Mouse (Mus musculus) hindbrain, embryonic 10.5 days (tissue): Measurements from ENCODE around the gene Pom121l2. TPM values are rescaled to one million over a fixed set of nuclear protein-coding genes. Genes with fewer than 3 reads are reported as not detected.

Experiments used
- DNase-seq: peaks from one replicate; pipeline ENCODE4 v3.0.0-alpha.2; 2017; ENCODE audit warnings: low spot score
- H3K27ac ChIP-seq: fragments of 300-500 bp; sonication (generic); 2 replicates; pipeline ENCODE4 v1.5.1; 2016; ENCODE audit warnings: mild to moderate bottlenecking, moderate library complexity
- H3K27me3 ChIP-seq: fragments of 300-500 bp; sonication (generic); 2 replicates; pipeline ENCODE4 v1.6.1; 2016; ENCODE audit warnings: mild to moderate bottlenecking; ENCODE audit not compliant: poor library complexity, insufficient read depth, severe bottlenecking
- H3K36me3 ChIP-seq: fragments of 300-500 bp; sonication (generic); 2 replicates; pipeline ENCODE4 v1.6.1; 2016; ENCODE audit warnings: mild to moderate bottlenecking, moderate library complexity
- H3K4me1 ChIP-seq: fragments of 300-500 bp; sonication (generic); replicated peaks from 2 replicates; pipeline ENCODE4 v1.6.1; 2016; ENCODE audit warnings: mild to moderate bottlenecking
- H3K4me3 ChIP-seq: fragments of 300-500 bp; sonication (generic); 2 replicates; pipeline ENCODE4 v1.5.1; 2016; ENCODE audit warnings: mild to moderate bottlenecking, moderate library complexity
- H3K9me3 ChIP-seq: fragments of 300-500 bp; sonication (generic); 2 replicates; pipeline ENCODE4 v1.6.1; 2016; ENCODE audit warnings: mild to moderate bottlenecking, moderate library complexity
- WGBS: fragments of 180-500 bp; shearing (Covaris S2); methylation state at CpG from one replicate; pipeline ENCODE4 v1.1.7; 2016; 5-methylcytosine and 5-hydroxymethylcytosine counted together
- polyA plus RNA-seq: library from polyadenylated mRNA; unstranded; fragments of >200 nt; fragmentation: Nextera tagmentation; extraction: Ambion mirVana; gene quantifications from 2 replicates; pipeline ENCODE4 v1.2.1, GENCODE M21; 2016

The Pom121l2 gene
- polyA plus RNA-seq, 1 experiment from 2014 or later, result not detected

DNA sequence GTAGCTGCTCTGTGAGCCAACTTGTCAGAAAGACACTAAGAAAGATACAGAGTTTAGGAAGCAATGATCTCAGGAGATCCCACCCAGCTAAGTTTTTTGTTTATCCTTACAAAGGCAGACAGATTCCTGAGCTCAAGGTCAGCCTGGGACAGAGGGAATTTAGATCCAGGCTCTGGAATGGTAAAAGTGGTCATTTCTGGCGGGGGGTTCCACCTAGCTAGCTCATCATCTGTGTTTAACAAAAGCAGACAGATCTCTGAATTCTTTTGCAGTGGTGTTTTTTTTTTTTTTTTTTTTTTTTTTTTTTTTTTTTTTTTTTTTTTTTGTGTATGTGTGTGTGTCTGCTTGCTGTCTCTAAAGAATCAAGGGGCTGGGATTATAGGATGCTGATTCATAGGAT is 11.7 kb upstream of the Pom121l2 start:
- H3K27ac ChIP-seq, result no peak overlapping the region
- WGBS, result 46% methylated on average over 1 of the region's 1 CpGs
- H3K4me3 ChIP-seq, result no peak overlapping the region
- H3K27me3 ChIP-seq, result no peaks in the 10 kb centered on the region
- H3K4me1 ChIP-seq, result no peaks in the 10 kb centered on the region
- no peak for DNase-seq
- peaks cover 3% of the 10 kb centered on the region; the same call in 1 of the 2 replicates for H3K36me3 ChIP-seq
- no peaks in the 10 kb centered on the region for H3K9me3 ChIP-seq

DNA sequence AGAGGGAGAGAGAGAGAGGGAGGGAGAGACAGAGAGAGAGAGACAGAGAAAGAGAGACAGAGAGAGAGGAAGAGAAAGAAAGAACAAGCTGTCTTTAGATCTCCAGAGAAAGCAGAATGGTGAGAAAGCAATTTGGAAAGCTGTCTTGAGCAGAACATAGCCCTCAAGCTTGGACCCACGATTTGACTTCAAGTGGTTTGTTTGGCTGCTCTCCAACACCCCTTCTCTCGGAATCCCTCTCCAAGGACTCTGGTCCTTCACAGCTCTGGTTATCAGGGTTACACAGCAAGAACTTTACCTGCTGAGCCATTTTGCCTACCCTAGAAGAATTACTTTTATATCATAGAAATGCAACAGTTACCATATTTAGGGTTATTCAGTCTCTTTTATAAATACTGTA is 11.2 kb upstream of the Pom121l2 start:
- no peak for DNase-seq
- Histone ChIP-seq H3K9me3 (no peaks in the 10 kb centered on the region), H3K36me3 (no peaks in the 10 kb centered on the region), H3K4me1 (no peaks in the 10 kb centered on the region), H3K27ac (no peak overlapping the region), H3K27me3 (no peaks in the 10 kb centered on the region), H3K4me3 (no peak overlapping the region)
- WGBS, result 52% methylated on average over 2 of the region's 2 CpGs

- Histone ChIP-seq H3K4me1 (no peaks in the 10 kb centered on the region), H3K27ac (no peak overlapping the region), H3K9me3 (no peaks in the 10 kb centered on the region), H3K27me3 (peaks cover 4% of the 10 kb centered on the region; the same call in 1 of the 2 replicates), H3K36me3 (no peaks in the 10 kb centered on the region), H3K4me3 (no peak overlapping the region)
- WGBS, result 30% methylated on average over 3 of the region's 3 CpGs
- no peak for DNase-seq
Measured at GRCm38 (mm10) chr13:21971641-21972040, 9.4 kb upstream of the Pom121l2 start.

DNA sequence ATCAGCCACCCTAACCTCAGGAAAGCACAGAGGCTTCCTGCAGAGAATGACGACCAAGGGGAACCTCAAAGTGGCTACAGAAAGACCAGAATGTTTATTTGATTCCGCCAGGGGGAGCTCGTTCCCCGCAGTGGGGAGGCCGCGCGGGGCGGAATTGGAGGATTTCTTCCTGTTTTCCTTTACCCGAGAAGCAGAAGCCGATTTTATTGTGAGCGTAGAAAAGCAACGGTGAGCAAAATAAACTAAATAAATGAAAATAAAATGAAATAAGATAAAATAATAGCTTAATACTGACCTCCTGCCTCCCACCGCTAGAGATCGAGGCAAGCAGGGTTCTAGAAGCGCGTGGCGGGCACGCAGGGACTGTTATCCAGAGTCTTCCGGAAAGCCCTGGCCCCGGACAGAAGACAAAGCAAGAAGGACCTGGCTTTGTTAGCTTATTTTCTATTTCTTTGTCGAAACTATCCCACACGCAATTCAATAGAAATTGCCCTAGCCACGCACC is 6.7 kb upstream of the Pom121l2 start:
- Histone ChIP-seq H3K9me3 (no peaks in the 10 kb centered on the region), H3K4me3 (peak overlapping the region; percentile 66), H3K36me3 (no peaks in the 10 kb centered on the region), H3K27me3 (peaks cover 21% of the 10 kb centered on the region), H3K27ac (peak overlapping the region; percentile 95), H3K4me1 (no peaks in the 10 kb centered on the region)
- under 1% methylated on average over 23 of the region's 23 CpGs for WGBS
- DNase-seq, result peak; percentile 90

DNA sequence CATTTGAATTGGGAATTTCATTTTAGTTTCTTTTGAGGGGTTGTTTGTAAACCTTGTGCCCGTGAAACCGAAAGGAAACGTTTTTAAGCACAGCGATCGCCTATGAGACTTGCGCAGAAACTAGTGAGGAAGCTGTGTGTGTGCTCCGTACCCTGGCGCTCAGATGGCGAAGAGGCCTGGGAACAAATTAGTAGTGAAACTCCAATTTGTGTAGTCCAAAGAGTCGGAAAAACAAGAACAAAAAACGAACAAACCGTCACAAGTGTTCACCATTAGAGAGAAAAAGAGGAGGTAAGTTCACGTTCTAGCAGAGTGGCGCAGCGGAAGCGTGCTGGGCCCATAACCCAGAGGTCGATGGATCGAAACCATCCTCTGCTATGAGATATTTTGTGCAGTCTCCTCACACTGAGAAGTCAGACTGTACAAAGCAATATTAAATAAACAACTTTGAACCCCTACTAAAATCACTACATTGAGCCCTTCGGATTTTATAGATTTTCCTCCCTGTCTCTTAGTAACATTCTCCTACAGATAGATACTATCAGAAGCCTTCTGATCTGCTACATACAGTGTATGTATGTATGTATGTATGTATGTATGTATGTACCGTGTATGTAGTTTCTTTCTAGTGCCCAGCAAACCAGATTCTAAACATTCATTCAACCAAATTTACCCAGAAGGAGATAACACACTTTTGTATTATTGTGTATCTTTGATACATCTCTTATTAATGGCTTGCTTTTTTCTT is 6.1 kb upstream of the Pom121l2 start:
- H3K27ac ChIP-seq, result peak overlapping the region; percentile 95
- peak; percentile 76 for DNase-seq
- H3K4me3 ChIP-seq, result peak overlapping the region; percentile 66
- H3K9me3 ChIP-seq, result no peaks in the 10 kb centered on the region
- no peaks in the 10 kb centered on the region for H3K4me1 ChIP-seq
- no peaks in the 10 kb centered on the region for H3K36me3 ChIP-seq
- WGBS, result 5% methylated on average over 20 of the region's 20 CpGs
- peaks cover 27% of the 10 kb centered on the region for H3K27me3 ChIP-seq

DNA sequence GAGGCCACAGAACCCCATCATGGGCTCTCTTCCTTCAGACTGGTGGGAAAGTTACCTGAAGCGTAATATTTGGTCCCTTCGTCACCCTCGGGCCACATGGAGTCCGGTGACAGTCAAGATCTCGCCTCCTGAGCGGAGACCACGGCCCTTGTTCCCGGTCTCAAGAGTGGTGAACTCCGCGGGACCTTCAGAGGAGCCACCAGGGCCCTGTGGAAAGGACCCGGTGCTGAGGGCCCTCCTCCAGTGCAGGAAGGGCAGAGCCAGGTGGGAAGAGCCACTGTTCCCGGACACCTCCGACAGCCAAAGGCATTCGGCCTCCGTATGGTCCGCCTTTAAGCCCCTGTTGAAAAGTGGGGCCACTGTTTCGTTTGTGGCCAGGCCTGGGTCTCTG is 804 bp downstream of the Pom121l2 start:
- H3K27ac ChIP-seq, result peak overlapping the region; percentile 73; the same call in 1 of the 2 replicates
- no peak for DNase-seq
- whole genome bisulfite sequencing, result 3% methylated on average over 17 of the region's 17 CpGs

GRCm38 (mm10) chr13:21984486-21984885 is 3.5 kb downstream of the Pom121l2 start:
- WGBS, result 87% methylated on average over 2 of the region's 2 CpGs
- peaks cover 90% of the 10 kb centered on the region for H3K27me3 ChIP-seq

More for the DNA sequence above, 804 bp downstream of the Pom121l2 start:
- Histone ChIP-seq H3K4me1 (peaks cover 20% of the 10 kb centered on the region), H3K9me3 (no peaks in the 10 kb centered on the region), H3K27me3 (peaks cover 91% of the 10 kb centered on the region), H3K4me3 (peak overlapping the region; percentile 57), H3K36me3 (no peaks in the 10 kb centered on the region)

DNA sequence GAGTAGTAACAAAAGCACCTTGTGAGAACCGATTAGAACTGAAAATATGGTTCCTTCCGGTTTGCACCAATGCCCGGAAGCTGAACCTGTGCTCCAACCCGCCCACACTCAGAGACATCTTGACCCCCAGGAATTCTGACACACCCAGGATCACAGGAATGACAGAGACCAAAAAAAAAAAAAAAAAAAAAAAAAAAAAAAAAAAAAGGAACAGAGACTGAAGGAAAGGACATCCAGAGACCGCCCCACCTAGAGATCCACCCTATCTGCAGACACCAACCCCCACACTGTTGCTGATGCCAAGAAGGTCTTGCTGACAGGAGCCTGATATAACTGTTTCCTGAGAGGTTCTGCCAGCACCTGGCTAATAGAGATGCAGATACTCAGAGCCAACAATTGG is 11.6 kb downstream of the Pom121l2 start:
- Histone ChIP-seq H3K36me3 (no peaks in the 10 kb centered on the region), H3K4me3 (no peak overlapping the region), H3K4me1 (peaks cover 19% of the 10 kb centered on the region), H3K27me3 (peaks cover 59% of the 10 kb centered on the region), H3K27ac (no peak overlapping the region), H3K9me3 (no peaks in the 10 kb centered on the region)
- no peak for DNase-seq
- WGBS, result 85% methylated on average over 5 of the region's 5 CpGs

More at GRCm38 (mm10) chr13:21984486-21984885, 3.5 kb downstream of the Pom121l2 start:
- Histone ChIP-seq H3K27ac (no peak overlapping the region), H3K9me3 (no peaks in the 10 kb centered on the region), H3K4me3 (no peak overlapping the region), H3K36me3 (no peaks in the 10 kb centered on the region), H3K4me1 (peaks cover 20% of the 10 kb centered on the region)
- no peak for DNase-seq

GRCm38 (mm10) chr13:21993957-21994738 is 13.2 kb downstream of the Pom121l2 start:
- peaks cover 22% of the 10 kb centered on the region for H3K4me1 ChIP-seq
- under 1% methylated on average over 22 of the region's 22 CpGs for WGBS
- H3K4me3 ChIP-seq, result peak overlapping the region; percentile 54
- peaks cover 64% of the 10 kb centered on the region for H3K27me3 ChIP-seq
- H3K27ac ChIP-seq, result no peak overlapping the region
- H3K36me3 ChIP-seq, result no peaks in the 10 kb centered on the region
- no peaks in the 10 kb centered on the region for H3K9me3 ChIP-seq
- peak; percentile 72 for DNase-seq

DNA sequence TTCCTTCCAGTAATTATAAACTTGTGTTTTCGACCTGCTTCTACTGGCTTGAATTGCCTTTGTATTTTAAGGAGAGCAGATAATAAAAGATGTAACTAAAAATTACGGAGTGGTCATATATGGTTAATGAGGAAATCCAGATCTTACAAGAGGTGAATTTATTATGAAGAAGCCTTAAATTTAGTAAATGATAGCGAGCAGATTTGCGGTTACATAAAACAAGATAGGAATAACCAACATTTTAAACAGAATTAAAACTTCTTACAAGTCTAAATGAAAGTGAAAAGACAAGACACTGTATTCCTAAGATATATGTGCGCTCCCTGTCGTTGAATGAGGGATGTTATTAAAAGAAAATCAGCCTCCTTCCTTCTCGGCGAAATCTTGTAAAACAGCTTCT is 13.9 kb downstream of the Pom121l2 start:
- peak overlapping the region; percentile 54 for H3K4me3 ChIP-seq
- DNase-seq, result no peak
- no peak overlapping the region for H3K27ac ChIP-seq
- no peaks in the 10 kb centered on the region for H3K36me3 ChIP-seq
- WGBS, result 5% methylated on average over 8 of the region's 8 CpGs
- peaks cover 22% of the 10 kb centered on the region for H3K4me1 ChIP-seq
- H3K27me3 ChIP-seq, result peaks cover 72% of the 10 kb centered on the region
- no peaks in the 10 kb centered on the region for H3K9me3 ChIP-seq

DNA sequence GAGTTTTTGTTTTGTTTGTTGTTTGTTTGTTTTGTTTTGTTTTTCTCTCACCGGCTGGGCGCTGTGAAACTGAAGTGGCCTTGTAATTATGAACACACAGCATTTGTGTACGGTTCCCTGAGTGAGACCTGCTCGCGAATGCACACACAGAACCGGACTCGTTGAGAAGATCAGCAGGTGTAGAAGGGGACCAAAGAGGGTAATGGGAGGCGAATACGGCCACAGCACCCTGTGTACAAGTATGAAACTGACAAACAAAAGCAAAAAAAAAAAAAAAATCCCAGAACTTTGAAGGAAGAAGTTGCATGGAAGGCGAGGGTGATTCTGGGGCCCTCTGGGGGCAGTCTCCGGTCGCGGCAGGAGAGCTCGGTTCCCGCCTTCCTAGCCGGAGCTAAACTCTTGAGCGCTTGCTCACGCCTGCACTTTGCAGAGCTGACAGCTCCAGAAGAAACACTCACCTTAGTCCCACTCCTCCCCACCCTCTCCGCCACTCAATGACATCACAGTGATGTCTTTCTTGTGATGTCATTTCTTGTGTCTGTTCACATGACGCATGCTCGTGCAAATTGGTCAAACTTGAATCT is 14.4 kb downstream of the Pom121l2 start:
- peak; percentile 65 for DNase-seq

GRCm38 (mm10) chr13:21996101-21996839 is 15.3 kb downstream of the Pom121l2 start:
- peak overlapping the region; percentile 54 for H3K4me3 ChIP-seq
- H3K27me3 ChIP-seq, result peaks cover 81% of the 10 kb centered on the region
- peaks cover 22% of the 10 kb centered on the region for H3K4me1 ChIP-seq
- H3K9me3 ChIP-seq, result no peaks in the 10 kb centered on the region
- 1% methylated on average over 12 of the region's 12 CpGs for WGBS
- no peak overlapping the region for H3K27ac ChIP-seq
- DNase-seq, result peak; percentile 78
- no peaks in the 10 kb centered on the region for H3K36me3 ChIP-seq

More for the DNA sequence above, 14.4 kb downstream of the Pom121l2 start:
- Histone ChIP-seq H3K4me3 (peak overlapping the region; percentile 54), H3K36me3 (no peaks in the 10 kb centered on the region), H3K27me3 (peaks cover 77% of the 10 kb centered on the region), H3K9me3 (no peaks in the 10 kb centered on the region), H3K4me1 (peaks cover 22% of the 10 kb centered on the region), H3K27ac (no peak overlapping the region)
- WGBS, result under 1% methylated on average over 21 of the region's 21 CpGs
